Mouse (Mus musculus) midbrain, embryonic 10.5 days (tissue): ENCODE data around the gene Ebf3. TPM values are rescaled to one million over a fixed set of nuclear protein-coding genes. Genes with fewer than 3 reads are reported as not detected.

ENCODE experiments used
- DNase-seq: peaks from one replicate; pipeline ENCODE4 v3.0.0-alpha.2; 2017; ENCODE audit warnings: low spot score
- H3K27ac ChIP-seq: fragments of 300-500 bp; sonication (generic); replicated peaks from 2 replicates; pipeline ENCODE4 v1.5.1; 2016; ENCODE audit warnings: mild to moderate bottlenecking
- H3K27me3 ChIP-seq: fragments of 300-500 bp; sonication (generic); 2 replicates; pipeline ENCODE4 v1.6.1; 2016; ENCODE audit warnings: low read depth, mild to moderate bottlenecking; ENCODE audit not compliant: poor library complexity, severe bottlenecking
- H3K36me3 ChIP-seq: fragments of 300-500 bp; sonication (generic); 2 replicates; pipeline ENCODE4 v1.6.1; 2016; ENCODE audit warnings: mild to moderate bottlenecking, moderate library complexity
- H3K4me1 ChIP-seq: fragments of 300-500 bp; sonication (generic); 2 replicates; pipeline ENCODE4 v1.6.1; 2016
- H3K4me3 ChIP-seq: fragments of 300-500 bp; sonication (generic); 2 replicates; pipeline ENCODE4 v1.5.1; 2016; ENCODE audit warnings: mild to moderate bottlenecking, moderate library complexity
- H3K9me3 ChIP-seq: fragments of 300-500 bp; sonication (generic); replicated peaks from 2 replicates; pipeline ENCODE4 v1.6.1; 2016; ENCODE audit warnings: mild to moderate bottlenecking
- WGBS: fragments of 180-500 bp; shearing (Covaris S2); methylation state at CpG from one replicate; pipeline ENCODE4 v1.1.7; 2016; 5-methylcytosine and 5-hydroxymethylcytosine counted together
- polyA plus RNA-seq: library from polyadenylated mRNA; unstranded; fragments of >200 nt; fragmentation: Nextera tagmentation; extraction: Ambion mirVana; gene quantifications from 2 replicates; pipeline ENCODE4 v1.2.1, GENCODE M21; 2016

Gene Ebf3
- polyA plus RNA-seq, 1 experiment from 2014 or later = 3.2 TPM

DNA sequence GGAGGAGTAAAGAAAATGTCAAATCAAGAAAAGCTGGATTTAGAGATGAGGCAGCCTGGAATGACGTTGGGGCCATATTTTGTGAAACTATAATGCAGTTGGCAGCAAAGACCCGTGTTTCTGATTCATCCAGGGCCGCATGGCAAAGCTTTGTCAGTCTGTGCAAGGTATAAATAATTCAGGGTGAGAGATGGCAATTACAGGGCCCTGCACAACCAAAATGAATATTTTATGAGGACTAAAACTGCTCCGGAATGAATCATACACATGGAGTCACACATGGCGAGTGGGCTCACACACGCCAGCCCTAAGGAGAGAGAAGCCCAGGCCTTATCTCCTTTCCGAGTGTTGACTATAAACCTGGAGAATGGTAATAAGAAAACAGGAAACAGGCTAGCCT, 69.4 kb downstream of the Ebf3 start:
- Histone ChIP-seq H3K4me3 (no peak overlapping the region), H3K27ac (no peak overlapping the region), H3K9me3 (no peaks in the 10 kb centered on the region), H3K36me3 (no peaks in the 10 kb centered on the region), H3K4me1 (peaks cover 68% of the 10 kb centered on the region), H3K27me3 (peaks cover 64% of the 10 kb centered on the region)
- no peak for DNase-seq
- WGBS = 85% methylated on average over 7 of the region's 7 CpGs

DNA sequence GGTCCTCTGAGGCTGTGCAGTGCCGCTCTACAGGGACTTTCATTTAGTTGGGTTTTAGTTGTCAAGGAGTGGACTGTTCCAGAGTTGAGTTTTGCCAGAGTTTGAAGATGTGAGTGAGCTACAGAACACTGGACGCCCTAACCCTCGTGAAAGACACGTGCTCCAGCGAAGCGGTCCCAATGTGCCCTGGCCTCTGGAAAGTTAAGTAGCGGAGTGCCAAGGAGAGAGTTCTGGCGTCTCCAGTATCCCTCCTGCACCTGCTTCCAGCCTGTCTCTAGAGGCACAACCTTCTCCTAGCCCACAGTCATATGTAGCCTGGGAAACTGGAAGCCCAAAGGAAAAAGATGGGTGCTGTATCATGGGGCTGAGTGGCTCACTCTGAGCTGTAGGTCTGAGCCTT, 73.8 kb downstream of the Ebf3 start:
- no peak for DNase-seq
- Histone ChIP-seq H3K27me3 (peaks cover 34% of the 10 kb centered on the region), H3K4me3 (no peak overlapping the region), H3K4me1 (peaks cover 62% of the 10 kb centered on the region), H3K27ac (no peak overlapping the region), H3K36me3 (peaks cover 5% of the 10 kb centered on the region; the same call in 1 of the 2 replicates), H3K9me3 (no peaks in the 10 kb centered on the region)
- 93% methylated on average over 8 of the region's 8 CpGs for WGBS

DNA sequence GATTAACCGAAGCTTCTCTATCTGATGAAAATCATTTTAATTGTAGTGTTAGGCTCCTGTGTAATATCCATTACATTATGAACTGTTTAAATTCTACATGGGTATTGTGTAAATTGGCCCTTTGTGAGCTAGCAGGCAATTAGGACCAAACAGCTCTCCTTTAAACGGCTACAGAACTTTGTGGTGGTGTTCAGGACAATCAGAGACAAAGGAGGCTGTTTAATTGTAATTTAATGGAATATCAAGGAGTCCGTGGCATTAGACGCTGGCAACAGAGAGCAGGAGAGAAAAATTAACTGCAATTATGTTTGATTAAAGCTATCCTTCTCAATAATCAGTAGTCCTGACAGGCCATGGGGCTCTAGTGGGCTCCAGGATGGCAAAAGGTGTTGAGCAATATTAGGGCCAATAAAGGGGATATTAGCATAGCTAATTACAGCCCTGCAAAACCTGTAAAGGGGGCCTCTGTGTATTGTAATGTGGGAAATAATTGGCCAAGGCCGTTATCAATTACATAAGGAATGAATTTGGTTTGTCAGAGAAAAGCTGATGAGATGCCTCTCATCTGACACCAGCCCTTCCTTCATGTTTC, 74.6 kb downstream of the Ebf3 start:
- peaks cover 28% of the 10 kb centered on the region for H3K27me3 ChIP-seq
- H3K4me1 ChIP-seq = peaks cover 53% of the 10 kb centered on the region
- H3K36me3 ChIP-seq = peaks cover 14% of the 10 kb centered on the region
- H3K9me3 ChIP-seq = no peaks in the 10 kb centered on the region
- H3K27ac ChIP-seq = no peak overlapping the region
- no peak overlapping the region for H3K4me3 ChIP-seq
- WGBS = 87% methylated on average over 5 of the region's 5 CpGs
- no peak for DNase-seq

DNA sequence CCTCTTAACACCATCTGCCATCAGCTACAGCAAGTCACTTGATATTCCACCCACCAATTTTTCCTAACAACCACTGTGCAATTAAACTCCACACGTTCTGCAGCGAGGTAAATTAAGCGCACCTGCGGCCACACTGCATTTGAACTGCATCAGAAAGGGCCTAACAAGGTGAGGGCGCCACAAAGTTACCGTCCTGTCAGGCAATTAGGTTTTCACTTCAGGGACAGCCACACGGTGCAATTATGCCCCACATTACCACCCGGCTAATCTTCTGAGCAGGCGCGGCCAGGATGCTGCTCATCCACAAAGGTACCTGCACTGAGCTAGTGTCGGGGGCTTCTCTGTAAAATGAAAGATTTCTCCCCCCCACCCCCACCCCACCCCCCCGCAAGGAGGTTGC, 76.8 kb downstream of the Ebf3 start:
- Histone ChIP-seq H3K27me3 (peaks cover 17% of the 10 kb centered on the region), H3K4me1 (peaks cover 36% of the 10 kb centered on the region), H3K36me3 (peaks cover 21% of the 10 kb centered on the region), H3K27ac (no peak overlapping the region), H3K4me3 (no peak overlapping the region), H3K9me3 (no peaks in the 10 kb centered on the region)
- DNase-seq = no peak
- WGBS = 82% methylated on average over 12 of the region's 12 CpGs

DNA sequence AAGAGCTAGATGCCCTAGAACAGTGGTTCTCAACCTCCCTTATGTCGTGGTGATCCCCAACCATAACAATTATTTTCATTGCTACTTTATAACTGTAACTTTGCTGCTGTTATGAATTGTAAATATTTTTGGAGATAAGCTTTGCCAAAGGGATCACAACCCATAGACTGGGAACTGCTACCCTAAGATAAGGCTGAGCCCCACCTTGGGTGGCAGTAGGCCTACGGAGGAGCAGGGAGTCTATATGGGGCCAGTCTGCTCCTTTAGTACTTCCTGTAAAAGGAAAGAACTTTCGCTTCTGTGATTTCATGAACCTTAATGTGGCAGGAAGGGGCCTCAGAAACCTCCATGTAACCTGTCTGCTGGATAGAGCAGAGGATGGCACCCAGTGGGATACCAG, 90.4 kb downstream of the Ebf3 start:
- no peak overlapping the region for H3K4me3 ChIP-seq
- H3K36me3 ChIP-seq = peaks cover 21% of the 10 kb centered on the region
- DNase-seq = no peak
- H3K27me3 ChIP-seq = no peaks in the 10 kb centered on the region
- H3K27ac ChIP-seq = no peak overlapping the region
- peaks cover 56% of the 10 kb centered on the region for H3K4me1 ChIP-seq
- 91% methylated on average over 3 of the region's 3 CpGs for WGBS
- H3K9me3 ChIP-seq = no peaks in the 10 kb centered on the region

DNA sequence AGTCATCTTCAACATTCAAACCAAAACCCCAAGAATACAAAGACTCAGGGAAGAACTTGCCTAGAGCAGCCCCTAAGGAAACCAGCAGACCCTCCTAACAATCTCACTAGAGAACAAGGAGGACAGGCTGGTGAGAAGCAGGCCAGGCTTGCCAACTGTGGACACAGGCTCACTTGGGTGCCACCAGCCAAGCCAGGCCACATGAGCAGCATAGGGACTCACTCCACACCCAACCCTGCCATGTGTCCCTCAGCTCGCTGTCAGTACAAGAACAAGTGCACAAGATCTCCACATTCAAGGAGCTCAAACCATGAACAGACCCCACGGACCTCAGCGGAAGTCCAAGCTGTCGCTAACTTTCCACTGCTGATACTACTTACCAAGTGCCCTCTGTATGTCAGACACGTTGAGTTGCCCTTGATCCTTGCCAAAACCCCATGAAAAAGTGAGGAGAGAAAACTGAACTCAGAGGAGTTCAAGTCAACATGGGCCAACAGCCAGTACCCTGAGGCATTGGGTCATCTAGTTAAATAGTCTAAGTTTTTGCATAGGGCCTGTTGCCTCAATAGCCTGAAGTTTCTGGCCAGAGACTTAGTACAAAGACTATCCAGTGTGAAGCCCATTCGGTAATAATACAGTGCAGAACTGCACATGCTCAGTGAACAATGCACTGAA, 91.3 kb downstream of the Ebf3 start:
- peaks cover 30% of the 10 kb centered on the region for H3K36me3 ChIP-seq
- H3K27ac ChIP-seq = no peak overlapping the region
- DNase-seq = no peak
- no peaks in the 10 kb centered on the region for H3K9me3 ChIP-seq
- no peak overlapping the region for H3K4me3 ChIP-seq
- H3K27me3 ChIP-seq = no peaks in the 10 kb centered on the region
- 89% methylated on average over 6 of the region's 6 CpGs for WGBS
- peaks cover 47% of the 10 kb centered on the region for H3K4me1 ChIP-seq

DNA sequence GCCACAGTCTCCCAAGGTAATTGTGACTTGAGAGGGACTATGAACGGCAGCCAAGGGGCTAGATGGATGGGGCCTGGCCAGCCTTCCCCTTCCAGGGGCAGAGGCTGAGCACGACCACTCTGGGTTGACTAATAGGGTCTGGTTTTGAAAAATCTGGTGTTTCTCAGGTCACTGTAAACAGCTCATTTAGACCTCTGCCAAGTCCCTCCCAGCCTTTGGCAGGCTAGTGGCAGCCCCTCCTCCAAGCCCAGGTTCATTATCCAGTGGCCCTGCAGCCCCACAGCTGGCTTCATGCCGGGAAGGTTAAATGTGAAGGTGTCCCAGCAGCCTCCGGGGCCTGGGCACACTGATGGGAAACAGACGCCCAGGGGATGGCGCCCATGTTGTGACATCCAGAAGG, 92.6 kb downstream of the Ebf3 start:
- H3K27ac ChIP-seq = no peak overlapping the region
- DNase-seq = peak; percentile 21
- no peaks in the 10 kb centered on the region for H3K27me3 ChIP-seq
- no peaks in the 10 kb centered on the region for H3K9me3 ChIP-seq
- H3K4me1 ChIP-seq = peaks cover 33% of the 10 kb centered on the region
- H3K4me3 ChIP-seq = no peak overlapping the region
- H3K36me3 ChIP-seq = peaks cover 32% of the 10 kb centered on the region
- 64% methylated on average over 6 of the region's 6 CpGs for WGBS

DNA sequence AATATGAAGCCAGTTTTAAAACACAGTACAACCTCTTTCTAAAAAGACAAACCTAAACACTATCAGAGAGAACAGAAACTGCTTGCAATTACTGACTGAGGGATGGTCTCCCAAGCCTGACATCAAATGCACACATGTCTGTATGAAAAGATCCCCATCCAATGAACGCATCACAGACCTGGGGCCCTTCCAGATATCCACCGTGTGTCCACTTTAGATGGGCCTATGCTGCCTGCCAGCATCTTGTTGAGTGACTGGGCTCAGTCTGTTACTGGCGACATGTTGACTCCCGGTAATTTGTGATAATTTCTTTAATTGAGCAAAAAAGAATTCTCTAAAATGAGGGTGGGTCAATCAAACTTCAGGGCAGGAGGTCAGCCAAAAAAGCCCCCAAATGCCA, 93.8 kb downstream of the Ebf3 start:
- Histone ChIP-seq H3K36me3 (peaks cover 35% of the 10 kb centered on the region), H3K9me3 (no peaks in the 10 kb centered on the region), H3K4me3 (no peak overlapping the region), H3K4me1 (peaks cover 22% of the 10 kb centered on the region), H3K27me3 (no peaks in the 10 kb centered on the region), H3K27ac (no peak overlapping the region)
- no peak for DNase-seq
- 89% methylated on average over 4 of the region's 4 CpGs for WGBS

DNA sequence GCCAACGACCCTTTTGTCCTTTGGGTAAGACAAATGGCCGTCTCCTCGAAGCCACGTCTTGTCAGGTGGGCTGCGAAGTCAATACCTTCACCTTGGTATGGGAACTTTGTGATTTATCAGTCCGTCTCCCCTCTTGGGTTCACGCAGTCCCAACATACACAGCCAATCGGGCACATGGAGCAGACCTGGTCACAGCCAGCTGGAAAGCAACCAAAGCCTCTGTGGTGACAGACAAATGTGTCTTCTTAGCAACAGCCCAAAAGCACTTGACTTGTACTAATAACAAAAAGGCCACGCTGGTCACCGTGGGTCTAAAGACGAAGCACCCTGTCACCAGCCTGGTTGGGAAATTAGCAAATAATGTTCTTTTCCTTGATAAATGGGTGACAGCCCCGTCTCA, 95.5 kb downstream of the Ebf3 start:
- Histone ChIP-seq H3K4me1 (peaks cover 16% of the 10 kb centered on the region), H3K36me3 (peaks cover 24% of the 10 kb centered on the region), H3K27me3 (no peaks in the 10 kb centered on the region), H3K4me3 (no peak overlapping the region), H3K27ac (no peak overlapping the region), H3K9me3 (no peaks in the 10 kb centered on the region)
- DNase-seq = no peak
- 92% methylated on average over 12 of the region's 12 CpGs for WGBS

DNA sequence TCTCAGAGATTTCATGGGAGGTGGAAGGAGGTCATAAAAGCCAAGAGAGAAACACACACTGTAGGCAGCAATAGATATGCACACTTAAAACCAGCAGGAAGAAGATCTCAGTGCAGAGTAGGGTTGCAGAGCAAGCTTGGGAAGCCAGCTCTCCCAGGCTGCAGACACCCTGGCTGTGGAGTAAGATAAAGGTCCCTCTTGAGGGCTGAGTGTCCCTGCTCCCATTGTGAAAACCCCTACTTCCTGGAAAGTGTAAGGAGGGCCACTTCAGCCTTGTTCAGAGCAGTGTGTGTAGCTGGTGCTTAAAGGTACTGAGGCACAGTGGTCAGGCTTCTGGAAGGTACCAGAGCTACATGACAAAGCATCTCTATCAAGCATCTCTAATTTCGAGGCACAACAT, 100.8 kb downstream of the Ebf3 start:
- no peaks in the 10 kb centered on the region for H3K9me3 ChIP-seq
- H3K4me3 ChIP-seq = no peak overlapping the region
- DNase-seq = no peak
- peaks cover 10% of the 10 kb centered on the region for H3K36me3 ChIP-seq
- 80% methylated on average over 1 of the region's 1 CpGs for WGBS
- H3K27ac ChIP-seq = no peak overlapping the region
- peaks cover 22% of the 10 kb centered on the region for H3K4me1 ChIP-seq
- H3K27me3 ChIP-seq = no peaks in the 10 kb centered on the region

DNA sequence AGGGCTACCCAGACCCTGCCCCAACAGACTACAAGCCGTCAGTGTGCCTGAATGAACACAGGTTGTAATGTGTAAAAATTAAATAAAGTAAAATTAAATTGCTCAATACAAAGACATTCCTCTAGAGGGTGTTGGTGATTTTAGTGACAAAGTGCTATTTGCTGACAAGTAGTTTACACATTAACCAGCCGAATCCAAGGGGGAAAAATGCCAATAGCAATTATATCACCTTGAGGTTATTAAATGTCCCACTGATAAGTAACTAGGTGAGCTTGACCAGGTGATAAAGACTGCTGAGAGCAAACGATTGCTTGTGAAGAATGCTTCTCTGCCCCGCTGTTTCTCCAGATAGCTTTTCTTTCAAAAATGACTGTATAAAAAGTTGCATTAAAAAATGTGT, 102.9 kb downstream of the Ebf3 start:
- H3K36me3 ChIP-seq = peaks cover under 1% of the 10 kb centered on the region
- H3K27me3 ChIP-seq = no peaks in the 10 kb centered on the region
- no peak for DNase-seq
- no peak overlapping the region for H3K4me3 ChIP-seq
- no peaks in the 10 kb centered on the region for H3K9me3 ChIP-seq
- 87% methylated on average over 4 of the region's 4 CpGs for WGBS
- H3K27ac ChIP-seq = no peak overlapping the region
- H3K4me1 ChIP-seq = peaks cover 34% of the 10 kb centered on the region

DNA sequence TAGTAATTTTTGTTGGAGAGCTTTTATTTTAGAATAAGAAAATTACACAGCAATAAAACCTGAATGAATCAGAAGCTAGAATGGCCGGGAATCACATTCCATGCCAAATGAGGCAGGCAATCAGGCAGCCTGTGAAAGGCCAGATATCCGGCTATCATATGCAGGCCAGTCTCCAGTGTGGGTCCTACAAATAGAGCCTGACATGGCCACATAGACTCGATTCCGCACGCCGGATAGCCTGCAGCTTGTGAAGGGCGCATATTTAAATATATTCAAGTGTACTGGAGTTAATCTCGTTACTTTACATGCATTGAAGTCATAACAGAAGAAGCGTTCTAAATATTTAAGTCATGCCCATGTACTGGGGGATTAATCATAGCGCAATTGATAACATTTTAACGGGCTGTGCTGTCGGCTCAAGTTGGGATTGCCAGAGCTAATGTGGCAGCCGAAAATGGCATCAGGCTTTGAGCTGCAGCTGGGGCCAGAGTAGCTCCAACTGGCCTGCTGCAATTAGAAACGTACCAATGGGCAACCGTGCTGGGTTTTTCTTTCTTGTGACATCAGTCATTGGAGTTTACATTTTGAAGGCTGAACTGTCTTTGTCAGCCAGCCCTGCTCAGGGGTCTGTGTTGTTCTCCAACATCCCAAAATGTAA, 104.4 kb downstream of the Ebf3 start:
- 80% methylated on average over 15 of the region's 15 CpGs for WGBS
- no peaks in the 10 kb centered on the region; the same call in 1 of the 2 replicates for H3K36me3 ChIP-seq
- no peak for DNase-seq
- no peak overlapping the region for H3K27ac ChIP-seq
- no peaks in the 10 kb centered on the region for H3K27me3 ChIP-seq
- no peaks in the 10 kb centered on the region for H3K9me3 ChIP-seq
- no peak overlapping the region for H3K4me3 ChIP-seq
- H3K4me1 ChIP-seq = peaks cover 48% of the 10 kb centered on the region

DNA sequence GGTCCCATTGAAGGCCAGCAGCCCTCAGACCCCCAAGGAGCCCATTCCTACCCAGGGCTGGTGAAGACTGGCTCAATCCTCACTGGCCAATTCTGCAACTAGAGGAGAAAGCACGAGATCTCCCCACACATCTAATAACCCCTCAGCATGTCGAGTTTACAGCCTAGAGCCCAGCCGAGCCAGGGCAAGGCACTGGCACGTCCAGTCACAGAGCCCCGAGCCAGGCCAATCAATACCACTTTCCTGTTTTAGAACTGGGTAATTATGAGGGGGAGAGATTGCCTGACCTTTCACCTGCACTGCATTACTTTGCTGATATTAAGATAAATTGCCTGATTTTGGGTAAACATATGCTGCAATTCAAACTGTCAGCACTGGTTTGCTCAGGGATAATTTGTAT, 105.7 kb downstream of the Ebf3 start:
- no peaks in the 10 kb centered on the region for H3K27me3 ChIP-seq
- DNase-seq = no peak

More for the DNA sequence above, 105.7 kb downstream of the Ebf3 start:
- Histone ChIP-seq H3K36me3 (no peaks in the 10 kb centered on the region), H3K9me3 (no peaks in the 10 kb centered on the region), H3K27ac (no peak overlapping the region), H3K4me3 (no peak overlapping the region), H3K4me1 (peaks cover 51% of the 10 kb centered on the region)
- WGBS = 77% methylated on average over 5 of the region's 5 CpGs
